Mouse (Mus musculus) embryonic facial prominence, embryonic 13.5 days (tissue): ENCODE data around the gene Dst. TPM values are rescaled to one million over a fixed set of nuclear protein-coding genes. Genes with fewer than 3 reads are reported as not detected.
A peak's percentile ranks its signal among the peaks of the same experiment; 100 is the strongest.

Experiments used
- ATAC-seq: fragments of 200-750 bp; cut with Nextera tagmentation; 2 replicates; pipeline ENCODE4 v1.8.0; 2017; ENCODE audit warnings: low read depth; ENCODE audit not compliant: insufficient number of reproducible peaks, insufficient read depth, low FRiP score, low TSS enrichment
- H3K27ac ChIP-seq: fragments of 300-500 bp; sonication (generic); 2 replicates; pipeline ENCODE4 v1.5.1; 2015; ENCODE audit warnings: moderate library complexity, mild to moderate bottlenecking, inconsistent platforms
- H3K27me3 ChIP-seq: fragments of 300-500 bp; sonication (generic); 2 replicates; pipeline ENCODE4 v1.6.1; 2015; ENCODE audit warnings: mild to moderate bottlenecking, inconsistent platforms
- H3K36me3 ChIP-seq: fragments of 300-500 bp; sonication (generic); 2 replicates; pipeline ENCODE4 v1.6.1; 2015; ENCODE audit warnings: mild to moderate bottlenecking, inconsistent platforms
- H3K4me1 ChIP-seq: fragments of 300-500 bp; sonication (generic); 2 replicates; pipeline ENCODE4 v1.6.1; 2015; ENCODE audit warnings: inconsistent platforms
- H3K4me2 ChIP-seq: fragments of 300-500 bp; sonication (generic); 2 replicates; pipeline ENCODE4 v1.6.1; 2015; ENCODE audit warnings: moderate library complexity, mild to moderate bottlenecking, inconsistent platforms
- H3K4me3 ChIP-seq: fragments of 300-500 bp; sonication (generic); 2 replicates; pipeline ENCODE4 v1.5.1; 2015; ENCODE audit warnings: mild to moderate bottlenecking, inconsistent platforms
- H3K9ac ChIP-seq: fragments of 300-500 bp; sonication (generic); 2 replicates; pipeline ENCODE4 v1.6.1; 2015; ENCODE audit warnings: mild to moderate bottlenecking, inconsistent platforms
- H3K9me3 ChIP-seq: fragments of 300-500 bp; sonication (generic); 2 replicates; pipeline ENCODE4 v1.6.1; 2016; ENCODE audit warnings: inconsistent platforms
- WGBS: fragments of 180-500 bp; shearing (Covaris S2); methylation state at CpG from one replicate; pipeline ENCODE4 v1.1.7; 2015; ENCODE audit warnings: mixed read lengths; 5-methylcytosine and 5-hydroxymethylcytosine counted together
- polyA plus RNA-seq: library from polyadenylated mRNA; unstranded; fragments of >200 nt; fragmentation: Nextera tagmentation; extraction: Ambion mirVana; gene quantifications from 2 replicates; pipeline ENCODE4 v1.2.1, GENCODE M21; 2015

Dst gene
- polyA plus RNA-seq, 1 experiment from 2014 or later, result 24.5 TPM

- H3K4me3 ChIP-seq, result no peak overlapping the region
- H3K9ac ChIP-seq, result no peak overlapping the region
- 0 out of 2 replicates have a peak, but pooled peaks cover under 1% of the 10 kb centered on the region for H3K4me1 ChIP-seq
- no peak overlapping the region for H3K4me2 ChIP-seq
- no peaks in the 10 kb centered on the region for H3K36me3 ChIP-seq
- no peak for ATAC-seq
- 86% methylated on average over 6 of the region's 6 CpGs for WGBS
- no peak overlapping the region for H3K27ac ChIP-seq
- no peaks in the 10 kb centered on the region for H3K27me3 ChIP-seq
- no peaks in the 10 kb centered on the region for H3K9me3 ChIP-seq
Measured at GRCm38 (mm10) chr1:33898373-33898772, 9.7 kb upstream of the Dst start.

- 88% methylated on average over 8 of the region's 8 CpGs for WGBS
- ATAC-seq, result no peak
- H3K36me3 ChIP-seq, result no peaks in the 10 kb centered on the region
- no peak overlapping the region for H3K4me3 ChIP-seq
- H3K4me2 ChIP-seq, result no peak overlapping the region
- no peaks in the 10 kb centered on the region for H3K9me3 ChIP-seq
- no peak overlapping the region for H3K27ac ChIP-seq
- H3K27me3 ChIP-seq, result peaks cover 10% of the 10 kb centered on the region; the same call in 1 of the 2 replicates
- H3K9ac ChIP-seq, result no peak overlapping the region
- 0 out of 2 replicates have a peak, but pooled peaks cover 4% of the 10 kb centered on the region for H3K4me1 ChIP-seq
Measured at GRCm38 (mm10) chr1:33900175-33900574, 7.8 kb upstream of the Dst start.

GRCm38 (mm10) chr1:33903587-33903986 lies 4.4 kb upstream of the Dst start:
- no peaks in the 10 kb centered on the region for H3K36me3 ChIP-seq
- H3K9ac ChIP-seq, result no peak overlapping the region
- no peak for ATAC-seq
- no peak overlapping the region for H3K4me3 ChIP-seq
- peak overlapping the region; percentile 26 for H3K4me2 ChIP-seq
- no peaks in the 10 kb centered on the region for H3K9me3 ChIP-seq
- WGBS, result 25% methylated on average over 9 of the region's 9 CpGs
- H3K27ac ChIP-seq, result no peak overlapping the region
- peaks cover 15% of the 10 kb centered on the region for H3K4me1 ChIP-seq
- H3K27me3 ChIP-seq, result peaks cover 33% of the 10 kb centered on the region

- 39% methylated on average over 10 of the region's 10 CpGs for WGBS
- Histone ChIP-seq H3K27ac (no peak overlapping the region), H3K9ac (no peak overlapping the region)
Measured at GRCm38 (mm10) chr1:33906216-33906615, 1.8 kb upstream of the Dst start.

GRCm38 (mm10) chr1:33906927-33907326 lies 1.1 kb upstream of the Dst start:
- peak overlapping the region; percentile 94 for H3K4me2 ChIP-seq
- WGBS, result 2% methylated on average over 20 of the region's 20 CpGs
- H3K4me1 ChIP-seq, result peaks cover 22% of the 10 kb centered on the region
- no peak overlapping the region for H3K27ac ChIP-seq
- H3K27me3 ChIP-seq, result peaks cover 45% of the 10 kb centered on the region
- no peaks in the 10 kb centered on the region for H3K9me3 ChIP-seq
- no peaks in the 10 kb centered on the region for H3K36me3 ChIP-seq
- H3K4me3 ChIP-seq, result peak overlapping the region; percentile 64
- ATAC-seq, result no peak
- peak overlapping the region; percentile 75; the same call in 1 of the 2 replicates for H3K9ac ChIP-seq

More at GRCm38 (mm10) chr1:33906216-33906615, 1.8 kb upstream of the Dst start:
- Histone ChIP-seq H3K9me3 (no peaks in the 10 kb centered on the region), H3K4me2 (no peak overlapping the region), H3K4me1 (peaks cover 22% of the 10 kb centered on the region), H3K4me3 (no peak overlapping the region), H3K27me3 (peaks cover 45% of the 10 kb centered on the region), H3K36me3 (no peaks in the 10 kb centered on the region)
- no peak for ATAC-seq

GRCm38 (mm10) chr1:33907421-33908190 lies 419 bp upstream of the Dst start, which contains the start of gene Bend6:
TSS of gene Bend6 (minus strand) at chr1:33907816.
- peaks cover 22% of the 10 kb centered on the region for H3K4me1 ChIP-seq
- peak; percentile 84 for ATAC-seq

GRCm38 (mm10) chr1:33911589-33911988 lies 3.6 kb downstream of the Dst start:
- H3K9ac ChIP-seq, result no peak overlapping the region
- no peaks in the 10 kb centered on the region for H3K36me3 ChIP-seq
- no peaks in the 10 kb centered on the region for H3K9me3 ChIP-seq
- no peak for ATAC-seq
- peaks cover 26% of the 10 kb centered on the region for H3K27me3 ChIP-seq
- no peak overlapping the region for H3K27ac ChIP-seq
- no peak overlapping the region for H3K4me2 ChIP-seq
- H3K4me3 ChIP-seq, result no peak overlapping the region
- WGBS, result 44% methylated on average over 8 of the region's 8 CpGs
- H3K4me1 ChIP-seq, result peaks cover 18% of the 10 kb centered on the region

More at GRCm38 (mm10) chr1:33907421-33908190, 419 bp upstream of the Dst start, which contains the start of gene Bend6:
- Histone ChIP-seq H3K27ac (no peak within 1 kb of the TSS), H3K4me2 (peak within 1 kb of the TSS; percentile 94), H3K36me3 (no peaks in the 10 kb centered on the region), H3K27me3 (peaks cover 45% of the 10 kb centered on the region), H3K9me3 (no peaks in the 10 kb centered on the region), H3K9ac (peak within 1 kb of the TSS; percentile 75), H3K4me3 (peak within 1 kb of the TSS; percentile 64)
- WGBS, result 0% methylated on average over 70 of the region's 110 CpGs

- H3K36me3 ChIP-seq, result no peaks in the 10 kb centered on the region
- no peak overlapping the region for H3K9ac ChIP-seq
- 90% methylated on average over 5 of the region's 5 CpGs for WGBS
- H3K4me3 ChIP-seq, result no peak overlapping the region
- no peaks in the 10 kb centered on the region for H3K9me3 ChIP-seq
- H3K4me1 ChIP-seq, result no peaks in the 10 kb centered on the region
- H3K27ac ChIP-seq, result no peak overlapping the region
- H3K27me3 ChIP-seq, result no peaks in the 10 kb centered on the region
- no peak overlapping the region for H3K4me2 ChIP-seq
- no peak for ATAC-seq
Measured at GRCm38 (mm10) chr1:33916554-33916953, 8.5 kb downstream of the Dst start.

GRCm38 (mm10) chr1:33922975-33923374 lies 14.9 kb downstream of the Dst start:
- H3K4me3 ChIP-seq, result no peak overlapping the region
- H3K27ac ChIP-seq, result no peak overlapping the region
- ATAC-seq, result no peak
- no peak overlapping the region for H3K9ac ChIP-seq
- no peaks in the 10 kb centered on the region for H3K27me3 ChIP-seq
- no peaks in the 10 kb centered on the region for H3K9me3 ChIP-seq
- no peaks in the 10 kb centered on the region for H3K4me1 ChIP-seq
- H3K4me2 ChIP-seq, result no peak overlapping the region
- 70% methylated on average over 7 of the region's 7 CpGs for WGBS
- H3K36me3 ChIP-seq, result no peaks in the 10 kb centered on the region

- no peaks in the 10 kb centered on the region for H3K36me3 ChIP-seq
- no peak overlapping the region for H3K9ac ChIP-seq
- no peak overlapping the region for H3K4me2 ChIP-seq
- H3K27me3 ChIP-seq, result no peaks in the 10 kb centered on the region
- H3K27ac ChIP-seq, result no peak overlapping the region
- WGBS, result 19% methylated on average over 3 of the region's 3 CpGs
- H3K9me3 ChIP-seq, result no peaks in the 10 kb centered on the region
- no peaks in the 10 kb centered on the region for H3K4me1 ChIP-seq
- no peak overlapping the region for H3K4me3 ChIP-seq
- no peak for ATAC-seq
Measured at GRCm38 (mm10) chr1:33925283-33925682, 17.3 kb downstream of the Dst start.

GRCm38 (mm10) chr1:33927466-33927865 lies 19.4 kb downstream of the Dst start:
- no peak for ATAC-seq
- H3K36me3 ChIP-seq, result no peaks in the 10 kb centered on the region
- H3K4me3 ChIP-seq, result no peak overlapping the region
- 89% methylated on average over 7 of the region's 7 CpGs for whole genome bisulfite sequencing
- no peak overlapping the region for H3K9ac ChIP-seq
- H3K4me2 ChIP-seq, result no peak overlapping the region
- H3K27ac ChIP-seq, result no peak overlapping the region
- no peaks in the 10 kb centered on the region for H3K27me3 ChIP-seq
- H3K4me1 ChIP-seq, result no peaks in the 10 kb centered on the region
- H3K9me3 ChIP-seq, result no peaks in the 10 kb centered on the region

- Histone ChIP-seq H3K4me3 (no peak overlapping the region), H3K9ac (no peak overlapping the region), H3K27me3 (no peaks in the 10 kb centered on the region), H3K36me3 (no peaks in the 10 kb centered on the region), H3K4me2 (no peak overlapping the region), H3K4me1 (no peaks in the 10 kb centered on the region), H3K9me3 (no peaks in the 10 kb centered on the region), H3K27ac (no peak overlapping the region)
- 84% methylated on average over 8 of the region's 8 CpGs for WGBS
- no peak for ATAC-seq
Measured at GRCm38 (mm10) chr1:33931791-33932190, 23.8 kb downstream of the Dst start.
